Mouse (Mus musculus) CH12.LX (cell line): ENCODE measurements around the gene Tgfb2. TPM values are rescaled to one million over a fixed set of nuclear protein-coding genes. Genes with fewer than 3 reads are reported as not detected.

Experiments used
- DNase-seq: peaks from one replicate; pipeline ENCODE4 v3.0.0-alpha.2; 2013; ENCODE audit errors: extremely low read depth
- H3K27ac ChIP-seq: 2 replicates; pipeline ENCODE4 v1.5.1; 2012; ENCODE audit warnings: low read depth, mild to moderate bottlenecking, control low read depth, moderate library complexity; ENCODE audit not compliant: insufficient read depth
- H3K27me3 ChIP-seq: replicated peaks from 2 replicates; pipeline ENCODE3; 2012; ENCODE audit warnings: inconsistent platforms
- H3K36me3 ChIP-seq, 2 experiments: replicated peaks in 1 of 2; 2 replicates each; pipeline versions ENCODE3 to v1.6.1; 2012; ENCODE audit warnings: inconsistent platforms in 1 of 2, low read length in 1 of 2, mild to moderate bottlenecking in 1 of 2, mixed read lengths in 1 of 2, moderate library complexity in 1 of 2; ENCODE audit not compliant: control insufficient read depth in 1 of 2, insufficient read depth in 1 of 2
- H3K4me1 ChIP-seq, 2 experiments: 2 replicates each; pipeline ENCODE4 v1.6.1; 2012; ENCODE audit warnings: inconsistent platforms in 1 of 2, moderate library complexity in 1 of 2; ENCODE audit not compliant: insufficient read depth in 2 of 2, control insufficient read depth in 1 of 2
- H3K4me2 ChIP-seq: 2 replicates; pipeline ENCODE4 v1.6.1; 2012; ENCODE audit warnings: low read depth, mild to moderate bottlenecking, control low read depth; ENCODE audit not compliant: poor library complexity, insufficient read depth, severe bottlenecking
- H3K4me3 ChIP-seq, 3 experiments: fragments of 150-350 bp in 1 of 3; sonication (generic) in 1 of 3; replicated peaks in 1 of 3; 2 replicates each; pipeline versions ENCODE3 to v1.5.1; 2011 to 2012; ENCODE audit warnings: low read depth in 2 of 3, low read length in 2 of 3, mild to moderate bottlenecking in 2 of 3, moderate library complexity in 2 of 3, control low read depth in 1 of 3, improper control_type of control experiment in 1 of 3, inconsistent platforms in 1 of 3, mixed read lengths in 1 of 3; ENCODE audit not compliant: poor library complexity in 1 of 3
- H3K79me2 ChIP-seq: replicated peaks from 2 replicates; pipeline ENCODE4 v1.6.1; 2012; ENCODE audit warnings: mild to moderate bottlenecking, moderate library complexity; ENCODE audit not compliant: control insufficient read depth, poor library complexity, insufficient read depth, severe bottlenecking; ENCODE audit errors: extremely low read depth
- H3K9ac ChIP-seq: 2 replicates; pipeline ENCODE4 v1.6.1; 2012; ENCODE audit warnings: low read depth, mild to moderate bottlenecking, control low read depth, moderate library complexity; ENCODE audit not compliant: insufficient read depth
- H3K9me3 ChIP-seq: replicated peaks from 2 replicates; pipeline ENCODE3; 2012; ENCODE audit warnings: low read length, inconsistent platforms, mixed read lengths
- BHLHE40 ChIP-seq: IDR thresholded peaks from 2 replicates; pipeline ENCODE4 v1.6.1; 2011; ENCODE audit warnings: mild to moderate bottlenecking, low read depth, low read length, improper control_type of control experiment
- CHD1 ChIP-seq: IDR thresholded peaks from 2 replicates; pipeline ENCODE4 v1.6.1; 2012; ENCODE audit warnings: low read depth, low read length, improper control_type of control experiment, inconsistent platforms
- CTCF ChIP-seq, 2 experiments: IDR thresholded peaks in 1 of 2; conservative IDR thresholded peaks in 1 of 2; 2 replicates each; pipeline ENCODE4 v1.5.1; 2011 to 2012; ENCODE audit warnings: low read depth in 2 of 2, low read length in 2 of 2, improper control_type of control experiment in 1 of 2, inconsistent platforms in 1 of 2, mild to moderate bottlenecking in 1 of 2, moderate library complexity in 1 of 2
- E2F4 ChIP-seq: IDR thresholded peaks from 2 replicates; pipeline ENCODE4 v1.6.1; 2011; ENCODE audit warnings: low read depth, low read length, improper control_type of control experiment; ENCODE audit not compliant: insufficient replicate concordance
- ELF1 ChIP-seq: IDR thresholded peaks from 2 replicates; pipeline ENCODE4 v1.6.1; 2014; ENCODE audit warnings: low read depth, mild to moderate bottlenecking, inconsistent platforms, low read length, improper control_type of control experiment
- EP300 ChIP-seq: IDR thresholded peaks from 2 replicates; pipeline ENCODE4 v1.6.1; 2011; ENCODE audit warnings: low read length, improper control_type of control experiment
- JUN ChIP-seq: IDR thresholded peaks from 2 replicates; pipeline ENCODE4 v1.6.1; 2011; ENCODE audit warnings: low read depth, mild to moderate bottlenecking, low read length, improper control_type of control experiment, moderate library complexity; ENCODE audit not compliant: insufficient read depth
- UBTF ChIP-seq: IDR thresholded peaks from 2 replicates; pipeline ENCODE4 v1.6.1; 2012; ENCODE audit warnings: low read depth, mild to moderate bottlenecking, inconsistent platforms, low read length, improper control_type of control experiment, moderate library complexity
- USF2 ChIP-seq: conservative IDR thresholded peaks from 2 replicates; pipeline ENCODE4 v1.6.1; 2011; ENCODE audit warnings: low read depth, low read length, improper control_type of control experiment
- ZKSCAN1 ChIP-seq: IDR thresholded peaks from 2 replicates; pipeline ENCODE4 v1.6.1; 2012; ENCODE audit warnings: low read depth, inconsistent platforms, low read length, improper control_type of control experiment, borderline replicate concordance
- ZMIZ1 ChIP-seq: IDR thresholded peaks from 2 replicates; pipeline ENCODE4 v1.6.1; 2012; ENCODE audit warnings: low read depth, mild to moderate bottlenecking, inconsistent platforms, low read length, improper control_type of control experiment
- dilution Hi-C: fragments of 300-500 bp; cut with MboI; formaldehyde crosslinking; loops from 2 replicates; pipeline ENCODE4 v1.14.3; 2020; ENCODE audit warnings: low sequenced_read_pairs; ENCODE audit not compliant: extremely low pct_unique_long_range_greater_than_20kb, extremely low pct_ligation_motif_present
- in situ Hi-C: fragments of 300-500 bp; cut with MboI; formaldehyde crosslinking; loops from 3 replicates; pipeline ENCODE4 v1.14.3; 2019; ENCODE audit warnings: low sequenced_read_pairs, low pct_ligation_motif_present, low pct_unique_long_range_greater_than_20kb, mixed read lengths
- polyA plus RNA-seq: library from polyadenylated mRNA; unstranded; fragments of >175 nt; gene quantifications from 2 replicates; pipeline ENCODE4 v1.2.1, GENCODE M21; 2012; ENCODE audit warnings: low read depth; ENCODE audit not compliant: insufficient read length
- total RNA-seq, 2 experiments: library from RNA; depleted of rRNA; stranded (reverse); fragments of 300-350 nt in 1 of 2; fragments of >200 nt in 1 of 2; gene quantifications; 2 replicates each; pipeline ENCODE4 v1.2.3; 2012 to 2014

The Tgfb2 gene
- total and polyA plus RNA-seq, 3 experiments = 0.04 TPM; not detected in 2

DNA sequence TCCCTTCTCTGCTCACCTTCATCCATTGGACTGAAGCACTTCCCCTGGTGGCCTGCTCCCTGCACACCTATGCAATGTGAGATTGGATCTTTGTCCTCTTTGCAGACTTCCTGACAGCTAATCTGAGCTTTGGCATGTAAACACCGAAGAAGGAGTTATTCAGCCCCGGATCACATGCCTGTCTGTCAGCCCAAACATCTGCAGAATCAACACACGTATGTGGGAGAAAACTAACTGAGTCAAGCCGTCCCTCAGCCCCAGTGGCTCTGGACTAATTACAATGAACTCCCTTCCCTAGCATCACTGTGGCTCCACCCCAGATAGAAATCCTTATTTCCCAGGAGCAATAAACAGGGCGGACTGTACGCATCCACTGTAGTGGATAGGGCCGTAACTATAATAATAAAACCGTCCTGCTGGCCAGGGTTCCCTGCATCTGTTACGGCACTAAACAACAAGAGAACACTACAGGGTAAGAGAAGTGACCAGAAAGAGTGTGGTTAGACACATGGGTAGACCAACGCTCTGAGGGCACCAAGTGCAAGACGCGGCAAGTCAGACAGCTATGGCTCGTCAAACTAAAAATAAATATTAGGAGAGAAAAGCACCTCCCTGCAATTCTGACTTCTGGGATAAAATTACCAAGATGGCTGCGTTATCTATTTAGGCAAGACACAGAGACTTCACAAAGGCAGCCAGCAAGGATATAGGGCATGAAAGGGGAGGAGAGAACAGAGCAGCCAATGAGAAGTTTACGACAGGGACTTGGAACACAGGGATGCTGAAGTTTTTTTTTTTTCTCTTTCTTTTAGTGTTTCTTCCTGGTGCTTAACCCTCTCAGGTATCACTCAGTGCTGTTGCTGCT, 3.2 kb downstream of the Tgfb2 start:
- dilution Hi-C loops = no loop called here
- H3K4me2 ChIP-seq = 0 out of 2 replicates have a peak overlapping the region, but pooled peaks have one; percentile 86
- in situ Hi-C loops = loop anchor here (25.0 kb wide), 1 partner anchor 1015 kb away; no protein-coding TSS in a partner anchor
- H3K4me3 ChIP-seq = no peak overlapping the region
- no peaks in the 10 kb centered on the region for H3K27me3 ChIP-seq
- H3K27ac ChIP-seq = no peak overlapping the region
- no peak for TF ChIP-seq E2F4
- no peak for TF ChIP-seq UBTF
- TF ChIP-seq JUN = no peak
- TF ChIP-seq USF2 = no peak
- no peak for TF ChIP-seq ZKSCAN1
- TF ChIP-seq ZMIZ1 = no peak
- no peak for DNase-seq
- H3K9me3 ChIP-seq = peaks cover 7% of the 10 kb centered on the region
- peaks cover 0 to 4% of the 10 kb centered on the region in 2 experiments for H3K36me3 ChIP-seq
- peaks cover 0 to 15% of the 10 kb centered on the region in 2 experiments; a peak in 2 of 4 replicates for H3K4me1 ChIP-seq
- H3K9ac ChIP-seq = no peak overlapping the region
- H3K79me2 ChIP-seq = no peaks in the 10 kb centered on the region

DNA sequence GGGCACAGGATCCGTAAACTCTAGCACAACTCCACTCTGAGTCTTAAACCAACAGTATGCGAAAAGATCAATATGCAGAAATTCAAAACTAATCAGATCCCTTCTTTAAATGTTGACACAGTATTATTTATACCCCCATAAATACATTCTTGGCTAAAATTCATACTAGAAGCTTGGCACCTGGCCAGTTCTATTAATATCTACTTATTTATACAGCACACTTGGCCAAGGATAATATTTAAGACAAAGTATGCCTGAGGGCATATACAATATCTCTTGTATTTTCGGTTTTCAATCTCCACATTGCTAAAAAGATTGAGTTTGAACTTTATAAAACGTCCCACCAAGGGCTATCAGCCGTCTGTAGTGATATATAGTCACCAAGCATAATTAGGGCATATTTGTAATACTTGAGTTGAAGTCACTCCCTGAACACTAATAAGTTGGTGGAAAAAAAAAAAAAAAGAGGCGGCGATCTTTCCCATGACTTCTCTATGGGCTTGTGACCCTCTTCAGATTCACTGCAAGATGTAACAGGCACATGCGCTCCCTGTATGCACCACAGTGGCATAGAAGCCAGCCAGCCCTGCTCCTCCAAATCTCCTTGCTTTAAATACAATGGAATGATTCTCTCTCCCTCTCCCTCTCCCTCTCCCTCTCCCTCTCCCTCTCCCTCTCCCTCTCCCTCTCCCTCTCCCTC, 4.4 kb downstream of the Tgfb2 start:
- Histone ChIP-seq H3K4me2 (no peak overlapping the region), H3K79me2 (no peaks in the 10 kb centered on the region)

More for the DNA sequence above, 4.4 kb downstream of the Tgfb2 start:
- no peak overlapping the region for H3K4me3 ChIP-seq
- in situ Hi-C loops = loop anchor here (25.0 kb wide), 1 partner anchor 1014 kb away; no protein-coding TSS in a partner anchor
- H3K9ac ChIP-seq = no peak overlapping the region
- TF ChIP-seq ELF1 (no peak), ZKSCAN1 (no peak), CHD1 (no peak), EP300 (no peak), BHLHE40 (no peak), CTCF (conservative IDR thresholded peaks at IDR 0.05 in 1 of 2, IDR thresholded peaks at IDR 0.05 in 1 of 2; ENCODE audit: low read depth in 2 of 2, low read length in 2 of 2) (no peak), USF2 (no peak), ZMIZ1 (no peak)
- dilution Hi-C loops = no loop called here
- DNase-seq = no peak
- H3K9me3 ChIP-seq = peaks cover 7% of the 10 kb centered on the region
- no peak overlapping the region for H3K27ac ChIP-seq
- H3K36me3 ChIP-seq = peaks cover 0 to 2% of the 10 kb centered on the region in 2 experiments
- H3K4me1 ChIP-seq = peaks cover 0 to 15% of the 10 kb centered on the region in 2 experiments; a peak in 2 of 4 replicates
- H3K27me3 ChIP-seq = no peaks in the 10 kb centered on the region
